ENCODE assay signal across 8 mouse cellular contexts in genomic region chr7:66388621-66389532, GRCm38 (mm10). TPM values are rescaled to one million over a fixed set of nuclear protein-coding genes. Genes with fewer than 3 reads are reported as not detected.
DNase-seq lines count a peak whose midpoint lies in the region; ATAC-seq and TF ChIP-seq lines count a peak whose summit lies in the region.

No protein-coding gene starts in this region.

- peak; percentile 75 for ATAC-seq in Patski
- peak; percentile 56; the same call in 1 of the 2 replicates for ATAC-seq in lung, embryonic 15.5 days (ENCODE audit: borderline replicate concordance, extremely low read depth, low FRiP score, low TSS enrichment)

- H3K4me2 ChIP-seq in lung, embryonic 15.5 days, result peak overlapping the region; percentile 96

- no peaks in the 10 kb centered on the region for H3K36me3 ChIP-seq in hindbrain, embryonic 10.5 days
- H3K36me3 ChIP-seq in lung, embryonic 15.5 days, result no peaks in the 10 kb centered on the region

- no peak for DNase-seq in Patski (ENCODE audit: low read depth, low spot score)
- DNase-seq in cerebellum, adult 9-10 months, result peak; percentile 65
- peak; percentile 86 for DNase-seq in forelimb bud, embryonic 11.5 days (ENCODE audit: low read depth, low spot score)
- peak; percentile 71 for DNase-seq in hindbrain, embryonic 10.5 days (ENCODE audit: low spot score)
- DNase-seq in layer of hippocampus, adult 8-10 months (ENCODE audit: low spot score in 2 of 2), result peak; percentile 40 to 62
- peak; percentile 51 for DNase-seq in ovary, postnatal 14 days (ENCODE audit: low spot score)
- peak; percentile 72 for DNase-seq in urinary bladder, postnatal 14 days (ENCODE audit: low spot score)

- in situ Hi-C loops in Patski (cut with MboI; ENCODE audit: low pct_unique_long_range_greater_than_20kb), result no loop called here

- H3K4me1 ChIP-seq in hindbrain, embryonic 10.5 days (replicated peaks), result peaks cover 18% of the 10 kb centered on the region
- H3K4me1 ChIP-seq in lung, embryonic 15.5 days, result peaks cover 39% of the 10 kb centered on the region

- H3K4me3 ChIP-seq in hindbrain, embryonic 10.5 days, result peak overlapping the region; percentile 75
- peak overlapping the region; percentile 88 for H3K4me3 ChIP-seq in lung, embryonic 15.5 days

- CTCF ChIA-PET in Patski (lab: Charles Lee), result interaction anchor here (0.7 to 6.8 kb wide), 24 partner anchors 10 to 278 kb away, joined by 3 to 82 read pairs (median 4); partner anchors contain the start of gene Gm10974

- peak; percentile 79 for TF ChIP-seq CTCF in Patski (IDR thresholded peaks at IDR 0.05)

- 15% methylated on average over 28 of the region's 28 CpGs for WGBS in hindbrain, embryonic 10.5 days
- WGBS in lung, embryonic 15.5 days, result 6% methylated on average over 28 of the region's 28 CpGs

- no peaks in the 10 kb centered on the region for H3K27me3 ChIP-seq in Patski
- peaks cover 18% of the 10 kb centered on the region for H3K27me3 ChIP-seq in hindbrain, embryonic 10.5 days (ENCODE audit: insufficient read depth, poor library complexity, severe bottlenecking)
- no peaks in the 10 kb centered on the region for H3K27me3 ChIP-seq in lung, embryonic 15.5 days

- peak overlapping the region; percentile 92 for H3K9ac ChIP-seq in lung, embryonic 15.5 days

- POLR2A ChIA-PET in Patski (lab: Charles Lee), result interaction anchor here (0.9 to 2.0 kb wide), 8 partner anchors 13 to 81 kb away, joined by 3 to 10 read pairs (median 5); no protein-coding TSS in a partner anchor

- peak overlapping the region; percentile 92; the same call in 1 of the 2 replicates for H3K27ac ChIP-seq in hindbrain, embryonic 10.5 days
- H3K27ac ChIP-seq in lung, embryonic 15.5 days, result peak overlapping the region; percentile 87

- H3K9me3 ChIP-seq in hindbrain, embryonic 10.5 days, result no peaks in the 10 kb centered on the region
- no peaks in the 10 kb centered on the region for H3K9me3 ChIP-seq in lung, embryonic 15.5 days

RNA-seq across cellular contexts. Expression of gene Lrrk1, which starts 0.7 kb away (rescaled TPM):
- polyA plus RNA-seq in Patski (2021), result 33.0 TPM
- polyA plus RNA-seq in hindbrain, embryonic 10.5 days (2016; fragmentation: Nextera tagmentation; extraction: Ambion mirVana), result 4.7 and 5.3 TPM in 2 replicates
- total RNA-seq in layer of hippocampus, adult 8-10 months (2022), result 1 to 10 TPM; 3.3 to 7.0 (median 4.9) TPM
- 23.2 and 26.0 TPM in 2 replicates for polyA plus RNA-seq in lung, embryonic 15.5 days (2015; fragmentation: Nextera tagmentation; extraction: Ambion mirVana)

RNA-seq across cellular contexts. Expression of gene Gm10974, which starts 23.2 kb away (rescaled TPM):
- polyA plus RNA-seq in Patski (2021), result not detected
- not detected in 2 replicates for polyA plus RNA-seq in hindbrain, embryonic 10.5 days (2016; fragmentation: Nextera tagmentation; extraction: Ambion mirVana)
- not detected for total RNA-seq in layer of hippocampus, adult 8-10 months (2022)
- polyA plus RNA-seq in lung, embryonic 15.5 days (2015; fragmentation: Nextera tagmentation; extraction: Ambion mirVana), result not detected in 2 replicates

RNA-seq across cellular contexts. Expression of gene Aldh1a3, which starts 38.4 kb away (rescaled TPM):
- 0.37 TPM for polyA plus RNA-seq in Patski (2021)
- 1.7 and 4.6 TPM in 2 replicates for polyA plus RNA-seq in hindbrain, embryonic 10.5 days (2016; fragmentation: Nextera tagmentation; extraction: Ambion mirVana)
- total RNA-seq in layer of hippocampus, adult 8-10 months (2022), result 1 to 10 TPM in 2 of 4 experiments, under 1 TPM in 2; 0.50 to 1.6 (median 1.0) TPM
- polyA plus RNA-seq in lung, embryonic 15.5 days (2015; fragmentation: Nextera tagmentation; extraction: Ambion mirVana), result 1.3 TPM in 2 replicates
